Mouse (Mus musculus): ENCODE results near the gene Rnf126. TPM values are rescaled to one million over a fixed set of nuclear protein-coding genes. Genes with fewer than 3 reads are reported as not detected.

The Rnf126 gene
- total RNA-seq, 1 experiment: 66.7 TPM

DNA sequence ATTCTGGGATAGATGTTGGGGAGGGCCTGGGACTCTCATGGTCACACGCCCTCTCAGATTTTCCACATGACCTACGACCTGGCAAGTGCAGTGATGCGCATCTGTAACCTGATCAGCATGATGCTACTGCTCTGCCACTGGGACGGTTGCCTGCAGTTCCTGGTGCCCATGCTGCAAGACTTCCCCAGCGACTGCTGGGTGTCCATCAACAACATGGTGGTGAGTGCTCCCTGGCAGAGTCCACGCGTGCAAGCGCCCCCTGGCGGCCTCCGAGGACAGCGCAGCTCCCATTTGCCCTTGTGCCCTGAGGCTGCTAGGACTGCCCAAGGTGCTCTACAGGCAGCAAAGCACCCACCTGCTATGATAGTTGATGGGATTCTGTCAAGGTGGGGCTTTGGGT lies 40.7 kb downstream of the Rnf126 start:
- H3K36me3 ChIP-seq (ENCODE audit: control insufficient read depth, insufficient read depth, low read length, poor library complexity, severe bottlenecking): no peaks in the 10 kb centered on the region
- no peak for DNase-seq (ENCODE audit: low read depth, low spot score)
- no peak overlapping the region for H3K9ac ChIP-seq (ENCODE audit: insufficient read depth, low read depth, low read length, poor library complexity, severe bottlenecking)
- in situ Hi-C loops (cut with MboI; ENCODE audit: low sequenced_read_pairs in 2 of 2, unreplicated experiment in 2 of 2): no loop called here
- H3K9me3 ChIP-seq (ENCODE audit: control insufficient read depth, insufficient read depth, low read depth, low read length): no peaks in the 10 kb centered on the region
- H3K4me3 ChIP-seq (ENCODE audit: insufficient read depth in 1 of 2, low read depth in 1 of 2, low read length in 2 of 2, poor library complexity in 1 of 2, severe bottlenecking in 1 of 2): no peak overlapping the region
- peaks cover 0 to 8% of the 10 kb centered on the region in 2 experiments; a peak in 1 of 4 replicates for H3K4me1 ChIP-seq (ENCODE audit: control insufficient read depth in 2 of 2, insufficient read depth in 2 of 2, low read length in 2 of 2, poor library complexity in 1 of 2)
- no peak overlapping the region for H3K27ac ChIP-seq (ENCODE audit: insufficient read depth, low read depth, low read length, poor library complexity, severe bottlenecking)
- TF ChIP-seq MAFK (IDR thresholded peaks at IDR 0.05; ENCODE audit: insufficient read depth, low read depth, low read length) (no peak), ZC3H11A (IDR thresholded peaks at IDR 0.05; ENCODE audit: borderline replicate concordance, low read depth, low read length) (no peak), HCFC1 (IDR thresholded peaks at IDR 0.05; ENCODE audit: borderline replicate concordance, insufficient read depth, low read length) (no peak)

DNA sequence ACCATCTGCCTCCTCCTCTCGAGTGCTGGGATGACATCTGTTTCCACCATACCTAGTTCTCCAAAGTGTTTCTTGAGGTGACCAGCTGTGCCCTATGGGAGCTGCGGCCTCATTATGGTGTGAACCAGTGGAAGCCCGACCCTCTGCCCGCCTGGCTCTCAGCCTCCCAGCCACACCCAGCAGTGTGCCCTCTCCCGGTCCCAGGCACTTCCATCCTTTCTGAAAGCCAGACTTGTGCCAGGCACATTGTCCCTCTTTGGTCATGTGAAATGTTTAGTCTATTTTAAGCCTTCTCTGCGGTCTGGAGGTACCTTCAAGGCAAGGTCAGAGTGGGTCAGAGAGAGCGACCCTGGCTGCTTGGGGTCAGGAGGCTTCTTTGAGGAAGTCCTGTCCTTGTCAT lies 43.1 kb downstream of the Rnf126 start:
- Histone ChIP-seq H3K4me1 (ENCODE audit: control insufficient read depth in 2 of 2, insufficient read depth in 2 of 2, low read length in 2 of 2, poor library complexity in 1 of 2) (peaks cover 0 to 5% of the 10 kb centered on the region in 2 experiments; a peak in 1 of 4 replicates), H3K9me3 (ENCODE audit: control insufficient read depth, insufficient read depth, low read depth, low read length) (no peaks in the 10 kb centered on the region), H3K9ac (ENCODE audit: insufficient read depth, low read depth, low read length, poor library complexity, severe bottlenecking) (no peak overlapping the region), H3K27ac (ENCODE audit: insufficient read depth, low read depth, low read length, poor library complexity, severe bottlenecking) (no peak overlapping the region), H3K4me3 (ENCODE audit: insufficient read depth in 1 of 2, low read depth in 1 of 2, low read length in 2 of 2, poor library complexity in 1 of 2, severe bottlenecking in 1 of 2) (no peak overlapping the region), H3K36me3 (ENCODE audit: control insufficient read depth, insufficient read depth, low read length, poor library complexity, severe bottlenecking) (no peaks in the 10 kb centered on the region)
- TF ChIP-seq MAFK (IDR thresholded peaks at IDR 0.05; ENCODE audit: insufficient read depth, low read depth, low read length): no peak
- TF ChIP-seq HCFC1 (IDR thresholded peaks at IDR 0.05; ENCODE audit: borderline replicate concordance, insufficient read depth, low read length): no peak
- TF ChIP-seq ZC3H11A (IDR thresholded peaks at IDR 0.05; ENCODE audit: borderline replicate concordance, low read depth, low read length): no peak
- TF ChIP-seq CHD2 (IDR thresholded peaks at IDR 0.05; ENCODE audit: low read depth, low read length): no peak
- TF ChIP-seq ZNF384 (IDR thresholded peaks at IDR 0.05; ENCODE audit: low read depth, low read length): no peak
- DNase-seq (ENCODE audit: low read depth, low spot score): no peak
- in situ Hi-C loops (cut with MboI; ENCODE audit: low sequenced_read_pairs in 2 of 2, unreplicated experiment in 2 of 2): no loop called here

DNA sequence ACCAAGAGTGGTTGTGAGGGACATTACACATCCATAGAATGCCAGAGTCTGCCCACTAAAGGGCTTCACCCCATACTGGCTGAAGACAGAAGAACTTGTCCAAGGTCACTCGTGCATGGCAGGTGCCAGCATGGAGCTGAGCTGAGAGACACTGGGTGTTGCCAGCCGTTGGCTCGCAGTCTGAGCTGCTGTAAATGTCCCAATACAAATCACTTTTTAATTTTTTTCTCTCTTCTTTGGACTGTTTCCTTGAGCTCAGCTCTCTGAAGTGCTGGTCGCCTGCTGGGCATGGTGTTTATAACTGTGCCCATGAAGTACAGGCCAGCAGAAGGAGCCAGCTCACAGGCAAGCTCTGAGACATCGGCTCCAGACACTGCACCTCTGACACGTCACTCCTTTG lies 43.7 kb downstream of the Rnf126 start:
- H3K4me1 ChIP-seq (ENCODE audit: control insufficient read depth in 2 of 2, insufficient read depth in 2 of 2, low read length in 2 of 2, poor library complexity in 1 of 2): peaks cover 0 to 3% of the 10 kb centered on the region in 2 experiments; a peak in 1 of 4 replicates
- no peak overlapping the region for H3K9ac ChIP-seq (ENCODE audit: insufficient read depth, low read depth, low read length, poor library complexity, severe bottlenecking)
- H3K4me3 ChIP-seq (ENCODE audit: insufficient read depth in 1 of 2, low read depth in 1 of 2, low read length in 2 of 2, poor library complexity in 1 of 2, severe bottlenecking in 1 of 2): no peak overlapping the region
- H3K36me3 ChIP-seq (ENCODE audit: control insufficient read depth, insufficient read depth, low read length, poor library complexity, severe bottlenecking): no peaks in the 10 kb centered on the region
- H3K9me3 ChIP-seq (ENCODE audit: control insufficient read depth, insufficient read depth, low read depth, low read length): no peaks in the 10 kb centered on the region
- in situ Hi-C loops (cut with MboI; ENCODE audit: low sequenced_read_pairs in 2 of 2, unreplicated experiment in 2 of 2): no loop called here
- no peak for DNase-seq (ENCODE audit: low read depth, low spot score)
- TF ChIP-seq CHD2 (IDR thresholded peaks at IDR 0.05; ENCODE audit: low read depth, low read length): no peak
- no peak for TF ChIP-seq ZC3H11A (IDR thresholded peaks at IDR 0.05; ENCODE audit: borderline replicate concordance, low read depth, low read length)
- no peak for TF ChIP-seq ZNF384 (IDR thresholded peaks at IDR 0.05; ENCODE audit: low read depth, low read length)
- TF ChIP-seq HCFC1 (IDR thresholded peaks at IDR 0.05; ENCODE audit: borderline replicate concordance, insufficient read depth, low read length): no peak
- no peak for TF ChIP-seq MAFK (IDR thresholded peaks at IDR 0.05; ENCODE audit: insufficient read depth, low read depth, low read length)
- no peak overlapping the region for H3K27ac ChIP-seq (ENCODE audit: insufficient read depth, low read depth, low read length, poor library complexity, severe bottlenecking)

DNA sequence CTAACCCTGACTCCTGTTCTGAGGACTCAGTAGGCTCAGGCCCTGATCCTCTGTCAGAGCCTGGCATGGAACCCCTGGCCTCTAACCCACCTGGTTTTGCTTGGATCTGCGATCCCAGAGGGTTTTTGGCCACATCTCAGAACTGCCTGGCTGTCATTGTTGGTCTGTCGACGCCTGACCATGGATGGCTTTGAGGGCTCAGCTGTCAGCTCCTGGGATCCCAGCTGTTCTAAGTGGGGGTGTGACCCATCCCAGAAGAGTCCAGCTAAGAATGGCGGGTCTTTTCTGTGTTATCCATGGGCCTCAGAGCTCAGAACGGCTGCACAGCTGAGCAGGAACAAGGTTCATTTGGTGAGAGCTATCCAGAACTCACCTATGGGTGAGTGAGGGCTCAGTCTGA lies 45.7 kb downstream of the Rnf126 start:
- DNase-seq (ENCODE audit: low read depth, low spot score): no peak
- TF ChIP-seq ZC3H11A (IDR thresholded peaks at IDR 0.05; ENCODE audit: borderline replicate concordance, low read depth, low read length): no peak
- TF ChIP-seq HCFC1 (IDR thresholded peaks at IDR 0.05; ENCODE audit: borderline replicate concordance, insufficient read depth, low read length): no peak
- no peak for TF ChIP-seq CHD2 (IDR thresholded peaks at IDR 0.05; ENCODE audit: low read depth, low read length)
- no peak for TF ChIP-seq MAFK (IDR thresholded peaks at IDR 0.05; ENCODE audit: insufficient read depth, low read depth, low read length)
- TF ChIP-seq ZNF384 (IDR thresholded peaks at IDR 0.05; ENCODE audit: low read depth, low read length): no peak
- in situ Hi-C loops (cut with MboI; ENCODE audit: low sequenced_read_pairs in 2 of 2, unreplicated experiment in 2 of 2): no loop called here
- Histone ChIP-seq H3K9me3 (ENCODE audit: control insufficient read depth, insufficient read depth, low read depth, low read length) (no peaks in the 10 kb centered on the region), H3K36me3 (ENCODE audit: control insufficient read depth, insufficient read depth, low read length, poor library complexity, severe bottlenecking) (no peaks in the 10 kb centered on the region), H3K9ac (ENCODE audit: insufficient read depth, low read depth, low read length, poor library complexity, severe bottlenecking) (no peak overlapping the region), H3K4me1 (ENCODE audit: control insufficient read depth in 2 of 2, insufficient read depth in 2 of 2, low read length in 2 of 2, poor library complexity in 1 of 2) (peaks cover 0 to 8% of the 10 kb centered on the region in 2 experiments; a peak in 1 of 4 replicates), H3K4me3 (ENCODE audit: insufficient read depth in 1 of 2, low read depth in 1 of 2, low read length in 2 of 2, poor library complexity in 1 of 2, severe bottlenecking in 1 of 2) (no peak overlapping the region), H3K27ac (ENCODE audit: insufficient read depth, low read depth, low read length, poor library complexity, severe bottlenecking) (no peak overlapping the region)

Data from ES-E14 (cell line).